Mouse (Mus musculus) forebrain, embryonic 15.5 days (tissue): ENCODE data around the gene Gm12355. TPM values are rescaled to one million over a fixed set of nuclear protein-coding genes. Genes with fewer than 3 reads are reported as not detected.

Experiments
- ATAC-seq: fragments of 200-750 bp; cut with Nextera tagmentation; replicated peaks from 2 replicates; pipeline ENCODE4 v1.8.0; 2017; ENCODE audit warnings: mild to moderate bottlenecking, moderate TSS enrichment, moderate library complexity
- H3K27ac ChIP-seq: fragments of 300-500 bp; sonication (generic); replicated peaks from 2 replicates; pipeline ENCODE4 v1.5.1; 2015; ENCODE audit warnings: mild to moderate bottlenecking, inconsistent platforms
- H3K27me3 ChIP-seq: fragments of 300-500 bp; sonication (generic); 2 replicates; pipeline ENCODE4 v1.6.1; 2015; ENCODE audit warnings: inconsistent platforms
- H3K36me3 ChIP-seq: fragments of 300-500 bp; sonication (generic); 2 replicates; pipeline ENCODE4 v1.6.1; 2015; ENCODE audit warnings: mild to moderate bottlenecking, inconsistent platforms
- H3K4me1 ChIP-seq: fragments of 300-500 bp; sonication (generic); 2 replicates; pipeline ENCODE4 v1.6.1; 2015; ENCODE audit warnings: inconsistent platforms
- H3K4me2 ChIP-seq: fragments of 300-500 bp; sonication (generic); replicated peaks from 2 replicates; pipeline ENCODE4 v1.6.1; 2015; ENCODE audit warnings: mild to moderate bottlenecking, inconsistent platforms
- H3K4me3 ChIP-seq: fragments of 300-500 bp; sonication (generic); 2 replicates; pipeline ENCODE4 v1.5.1; 2015; ENCODE audit warnings: mild to moderate bottlenecking, inconsistent platforms
- H3K9ac ChIP-seq: fragments of 300-500 bp; sonication (generic); replicated peaks from 2 replicates; pipeline ENCODE4 v1.6.1; 2015; ENCODE audit warnings: mild to moderate bottlenecking, inconsistent platforms
- H3K9me3 ChIP-seq: fragments of 300-500 bp; sonication (generic); 2 replicates; pipeline ENCODE4 v1.6.1; 2016; ENCODE audit warnings: inconsistent platforms
- WGBS: fragments of 180-500 bp; shearing (Covaris S2); methylation state at CpG from one replicate; pipeline ENCODE4 v1.1.7; 2015; ENCODE audit warnings: mixed read lengths; 5-methylcytosine and 5-hydroxymethylcytosine counted together
- polyA plus RNA-seq: library from polyadenylated mRNA; unstranded; fragments of >200 nt; fragmentation: Nextera tagmentation; extraction: Ambion mirVana; gene quantifications from 2 replicates; pipeline ENCODE4 v1.2.1, GENCODE M21; 2015

Gm12355 gene
- polyA plus RNA-seq, 1 experiment from 2014 or later = 0.83 TPM

- Histone ChIP-seq H3K9ac (peak overlapping the region; percentile 95), H3K27me3 (no peaks in the 10 kb centered on the region), H3K4me2 (peak overlapping the region; percentile 88), H3K36me3 (peaks cover 17% of the 10 kb centered on the region), H3K4me3 (peak overlapping the region; percentile 92), H3K27ac (peak overlapping the region; percentile 85), H3K9me3 (no peaks in the 10 kb centered on the region), H3K4me1 (peaks cover 40% of the 10 kb centered on the region)
- peak; percentile 51 for ATAC-seq
- under 1% methylated on average over 22 of the region's 22 CpGs for WGBS
These were observed 39.2 kb downstream of the Gm12355 start for GRCm38 (mm10) chr11:98586087-98586891.

GRCm38 (mm10) chr11:98584629-98585177 is 40.8 kb downstream of the Gm12355 start:
- H3K27ac ChIP-seq = no peak overlapping the region
- no peak overlapping the region for H3K9ac ChIP-seq
- peaks cover 40% of the 10 kb centered on the region for H3K4me1 ChIP-seq
- H3K4me2 ChIP-seq = no peak overlapping the region
- H3K27me3 ChIP-seq = no peaks in the 10 kb centered on the region
- no peaks in the 10 kb centered on the region for H3K9me3 ChIP-seq
- 94% methylated on average over 6 of the region's 6 CpGs for WGBS
- H3K4me3 ChIP-seq = no peak overlapping the region
- H3K36me3 ChIP-seq = peaks cover 25% of the 10 kb centered on the region
- ATAC-seq = no peak

GRCm38 (mm10) chr11:98584146-98584545 is 41.3 kb downstream of the Gm12355 start:
- H3K27me3 ChIP-seq = no peaks in the 10 kb centered on the region
- no peak overlapping the region for H3K4me3 ChIP-seq
- no peak overlapping the region for H3K4me2 ChIP-seq
- WGBS = 87% methylated on average over 1 of the region's 1 CpGs
- H3K9ac ChIP-seq = no peak overlapping the region
- no peaks in the 10 kb centered on the region for H3K9me3 ChIP-seq
- no peak for ATAC-seq
- H3K4me1 ChIP-seq = peaks cover 40% of the 10 kb centered on the region
- H3K27ac ChIP-seq = no peak overlapping the region
- H3K36me3 ChIP-seq = peaks cover 25% of the 10 kb centered on the region

DNA sequence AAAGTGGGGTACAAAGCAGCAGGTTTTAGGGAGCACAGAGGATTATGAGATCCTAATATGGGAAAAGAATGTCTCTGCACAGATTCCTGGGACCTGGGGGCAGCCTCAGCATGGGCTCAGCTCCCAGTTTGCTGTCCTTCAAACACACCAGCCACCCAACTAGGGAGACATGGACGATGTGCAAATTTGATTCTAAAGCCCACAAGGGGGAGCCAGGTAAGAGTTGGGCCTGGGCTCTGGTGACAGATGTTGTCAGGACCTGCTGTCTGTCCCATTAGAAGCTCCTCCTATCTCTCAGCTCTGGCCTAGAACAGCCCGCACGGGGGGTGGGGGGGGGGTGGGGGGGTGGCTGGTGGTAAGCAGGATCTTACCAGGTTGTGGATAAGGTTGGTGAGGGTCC is 41.9 kb downstream of the Gm12355 start:
- no peak overlapping the region for H3K27ac ChIP-seq
- H3K4me2 ChIP-seq = no peak overlapping the region
- H3K4me3 ChIP-seq = no peak overlapping the region
- peaks cover 25% of the 10 kb centered on the region for H3K36me3 ChIP-seq
- H3K9me3 ChIP-seq = no peaks in the 10 kb centered on the region
- H3K9ac ChIP-seq = no peak overlapping the region
- no peak for ATAC-seq
- peaks cover 37% of the 10 kb centered on the region for H3K4me1 ChIP-seq
- no peaks in the 10 kb centered on the region for H3K27me3 ChIP-seq
- WGBS = 43% methylated on average over 3 of the region's 3 CpGs

- WGBS = 89% methylated on average over 3 of the region's 3 CpGs
- Histone ChIP-seq H3K4me3 (no peak overlapping the region), H3K4me1 (peaks cover 34% of the 10 kb centered on the region), H3K4me2 (no peak overlapping the region), H3K9ac (no peak overlapping the region), H3K27me3 (no peaks in the 10 kb centered on the region), H3K27ac (no peak overlapping the region), H3K9me3 (no peaks in the 10 kb centered on the region), H3K36me3 (peaks cover 25% of the 10 kb centered on the region)
- no peak for ATAC-seq
These were observed 42.3 kb downstream of the Gm12355 start for GRCm38 (mm10) chr11:98583265-98583552.

GRCm38 (mm10) chr11:98582551-98583264 is 42.8 kb downstream of the Gm12355 start:
- ATAC-seq = no peak
- H3K27ac ChIP-seq = no peak overlapping the region
- whole genome bisulfite sequencing = 90% methylated on average over 12 of the region's 12 CpGs

GRCm38 (mm10) chr11:98582030-98582388 is 43.5 kb downstream of the Gm12355 start:
- peaks cover 24% of the 10 kb centered on the region for H3K4me1 ChIP-seq
- no peak for ATAC-seq

More at GRCm38 (mm10) chr11:98582551-98583264, 42.8 kb downstream of the Gm12355 start:
- Histone ChIP-seq H3K36me3 (peaks cover 25% of the 10 kb centered on the region), H3K4me1 (peaks cover 29% of the 10 kb centered on the region), H3K4me3 (no peak overlapping the region), H3K4me2 (no peak overlapping the region), H3K9ac (no peak overlapping the region), H3K27me3 (no peaks in the 10 kb centered on the region), H3K9me3 (no peaks in the 10 kb centered on the region)

DNA sequence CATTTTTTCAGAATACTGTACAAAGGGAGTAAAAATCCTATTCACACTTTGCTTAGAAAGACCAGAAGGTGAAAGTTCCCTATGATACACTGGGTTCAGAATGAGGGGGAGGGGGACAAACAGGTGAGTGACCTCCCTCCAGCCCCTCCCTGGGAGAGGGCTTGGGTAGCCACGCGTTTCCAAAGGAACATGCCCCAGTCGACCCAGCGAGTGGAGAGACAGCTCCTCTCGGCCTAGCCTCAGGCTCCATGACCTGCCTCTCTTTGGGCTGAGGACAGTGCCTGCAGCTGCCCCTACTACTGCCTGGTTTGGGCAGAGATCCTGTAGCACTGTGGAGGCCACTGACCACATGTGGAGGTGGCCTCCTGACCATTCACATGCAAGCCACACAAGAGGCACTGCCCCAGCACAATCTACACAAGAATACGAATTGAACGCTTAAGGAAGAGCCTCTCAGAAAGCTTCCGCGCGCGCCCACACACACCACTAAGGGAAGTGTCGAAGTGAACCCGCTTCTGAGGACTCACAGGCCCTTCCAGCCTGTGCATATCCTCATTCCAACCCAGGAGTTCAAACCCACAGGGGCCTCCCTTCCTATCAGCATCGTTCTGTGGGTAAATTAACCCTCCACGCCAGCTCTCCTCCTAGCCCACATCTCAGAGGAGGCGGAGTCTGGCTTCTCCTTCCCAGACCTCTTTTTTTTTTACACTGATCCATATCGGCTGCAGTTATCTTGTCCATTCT is 44.0 kb downstream of the Gm12355 start:
- Histone ChIP-seq H3K27ac (no peak overlapping the region), H3K4me1 (peaks cover 22% of the 10 kb centered on the region), H3K4me2 (no peak overlapping the region), H3K27me3 (no peaks in the 10 kb centered on the region), H3K36me3 (peaks cover 25% of the 10 kb centered on the region), H3K9ac (no peak overlapping the region), H3K9me3 (no peaks in the 10 kb centered on the region), H3K4me3 (no peak overlapping the region)
- ATAC-seq = no peak
- 66% methylated on average over 17 of the region's 17 CpGs for WGBS

More at GRCm38 (mm10) chr11:98582030-98582388, 43.5 kb downstream of the Gm12355 start:
- H3K27me3 ChIP-seq = no peaks in the 10 kb centered on the region
- H3K4me2 ChIP-seq = no peak overlapping the region
- no peaks in the 10 kb centered on the region for H3K9me3 ChIP-seq
- peaks cover 25% of the 10 kb centered on the region for H3K36me3 ChIP-seq
- no peak overlapping the region for H3K27ac ChIP-seq
- H3K4me3 ChIP-seq = no peak overlapping the region
- 85% methylated on average over 8 of the region's 8 CpGs for WGBS
- H3K9ac ChIP-seq = no peak overlapping the region

- Histone ChIP-seq H3K4me1 (peaks cover 12% of the 10 kb centered on the region), H3K4me2 (no peak overlapping the region), H3K27ac (no peak overlapping the region), H3K9ac (no peak overlapping the region), H3K9me3 (no peaks in the 10 kb centered on the region), H3K27me3 (no peaks in the 10 kb centered on the region), H3K4me3 (no peak overlapping the region), H3K36me3 (peaks cover 25% of the 10 kb centered on the region)
- ATAC-seq = no peak
- 64% methylated on average over 16 of the region's 16 CpGs for WGBS
These were observed 45.0 kb downstream of the Gm12355 start for GRCm38 (mm10) chr11:98580301-98581121.

GRCm38 (mm10) chr11:98577776-98578175 is 47.7 kb downstream of the Gm12355 start:
- Histone ChIP-seq H3K4me1 (no peaks in the 10 kb centered on the region), H3K4me2 (no peak overlapping the region), H3K36me3 (peaks cover 17% of the 10 kb centered on the region), H3K27ac (no peak overlapping the region), H3K27me3 (no peaks in the 10 kb centered on the region), H3K4me3 (no peak overlapping the region), H3K9me3 (no peaks in the 10 kb centered on the region), H3K9ac (no peak overlapping the region)
- 80% methylated on average over 5 of the region's 5 CpGs for WGBS
- ATAC-seq = no peak
